Mouse (Mus musculus) regulatory T cell (primary cell): ENCODE results near the gene C2cd2l.
"Not testable (repeated sequence)": the region's sequence is repeated elsewhere in the genome, so short reads cannot be mapped to it uniquely, and the experiment has no call there.

Source experiments
- in situ Hi-C: fragments of 300-600 bp; cut with MboI, MseI; formaldehyde crosslinking; loops from one replicate; pipeline ENCODE4 v1.15.1; 2025; ENCODE audit warnings: high pct_unique_total_duplicates

The C2cd2l gene

GRCm38 (mm10) chr9:44319887-44320798 lies at the start of gene C2cd2l:
Gene C2cd2l (minus strand): TSS chr9:44320285.
- in situ Hi-C loops: no loop called here

DNA sequence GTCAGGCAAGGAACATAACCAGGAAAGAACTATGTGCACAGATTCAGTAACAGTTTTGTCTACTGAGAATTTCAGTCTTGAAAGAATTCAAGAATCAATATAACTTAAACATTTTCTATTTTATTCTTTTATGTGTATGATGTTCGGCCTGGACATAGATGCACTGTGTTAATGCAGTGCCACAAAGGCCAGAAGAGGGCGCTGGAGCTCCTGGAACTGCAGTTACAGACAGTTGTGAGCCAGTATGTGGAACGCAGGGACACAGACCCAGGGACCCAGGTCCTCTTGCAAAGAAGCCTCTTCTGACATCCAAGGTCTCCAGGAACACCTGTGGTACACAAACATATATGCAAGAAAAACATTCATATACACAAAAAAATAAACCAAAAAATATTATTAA lies 44.4 kb upstream of the C2cd2l start:
- in situ Hi-C loops: no loop called here

DNA sequence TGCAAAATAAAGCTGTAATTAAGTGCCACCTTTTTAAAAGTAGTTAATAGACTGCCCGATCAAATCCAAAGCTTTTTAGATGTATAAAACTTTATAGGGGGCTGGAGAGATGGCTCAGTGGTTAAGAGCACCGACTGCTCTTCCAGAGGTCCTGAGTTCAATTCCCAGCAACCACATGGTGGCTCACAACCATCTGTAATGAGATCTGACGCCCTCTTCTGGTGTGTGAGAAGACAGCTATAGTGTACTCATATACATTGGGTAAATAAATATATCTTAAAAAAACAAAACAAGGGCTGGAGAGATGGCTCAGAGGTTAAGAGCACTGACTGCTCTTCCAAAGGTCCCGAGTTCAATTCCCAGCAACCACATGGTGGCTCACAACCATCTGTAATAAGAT lies 41.8 kb upstream of the C2cd2l start:
- in situ Hi-C loops: not testable (repeated sequence)

DNA sequence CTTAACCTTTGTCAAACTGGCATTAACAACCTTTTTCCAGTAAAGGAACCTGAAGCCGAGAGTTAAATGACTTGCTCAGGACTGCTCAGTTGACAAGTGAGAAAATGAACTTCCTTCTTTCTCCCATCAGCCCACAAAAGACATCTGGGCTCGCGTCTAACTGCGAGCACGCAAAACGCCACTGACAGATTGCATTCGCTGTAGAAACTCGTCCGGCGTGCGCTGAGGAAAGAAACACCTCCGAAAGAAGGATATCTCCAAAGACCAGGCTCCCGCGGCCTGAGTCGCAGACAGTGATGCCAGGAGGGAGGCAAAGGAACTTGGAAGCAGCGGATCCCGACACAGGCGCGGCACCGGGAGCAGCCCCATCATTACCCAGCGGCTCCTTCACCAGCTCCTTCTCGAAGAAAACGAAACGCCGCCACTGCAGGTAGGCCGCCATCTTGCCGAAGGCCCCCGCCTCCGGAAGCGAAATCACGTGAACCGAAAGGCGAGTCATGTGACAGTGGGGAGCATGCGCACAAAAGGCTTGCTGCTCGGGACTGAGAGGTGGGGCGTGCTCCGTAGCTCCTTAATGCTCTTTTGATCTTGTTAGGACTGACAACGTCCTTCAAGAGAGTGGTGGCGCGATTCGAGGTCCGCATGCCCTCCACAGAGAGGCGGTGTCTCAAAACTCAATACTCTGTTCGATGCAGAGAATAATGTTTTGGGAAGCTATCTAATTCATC lies 41.3 kb upstream of the C2cd2l start, which contains the start of gene Vps11:
Vps11 (minus strand) TSS at position 481 of the 728 bp plus-strand sequence.
- in situ Hi-C loops: no loop called here

- in situ Hi-C loops: no loop called here
These were observed 37.1 kb upstream of the C2cd2l start for GRCm38 (mm10) chr9:44357207-44357606.

- in situ Hi-C loops: no loop called here
These were observed 33.1 kb upstream of the C2cd2l start for GRCm38 (mm10) chr9:44353142-44353541.

DNA sequence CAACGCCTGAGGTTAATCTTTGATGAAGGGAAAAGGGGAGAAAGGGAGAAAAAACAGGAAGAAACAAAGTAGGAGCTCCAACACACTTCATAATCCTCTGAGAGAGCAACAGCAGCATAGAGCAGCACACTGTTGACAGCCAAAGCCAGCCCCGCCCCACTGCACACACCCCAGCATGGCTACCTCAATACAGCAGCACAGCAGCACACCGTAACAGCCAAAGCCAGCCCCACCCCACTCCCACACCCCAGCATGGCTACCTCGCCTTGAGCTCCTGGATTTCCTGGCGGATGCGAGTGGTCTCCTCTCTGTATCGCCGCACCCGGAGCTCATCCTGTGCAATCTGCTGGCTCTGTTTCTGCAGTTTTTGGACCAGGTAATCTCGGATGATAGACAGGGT lies 32.3 kb upstream of the C2cd2l start:
- in situ Hi-C loops: no loop called here

DNA sequence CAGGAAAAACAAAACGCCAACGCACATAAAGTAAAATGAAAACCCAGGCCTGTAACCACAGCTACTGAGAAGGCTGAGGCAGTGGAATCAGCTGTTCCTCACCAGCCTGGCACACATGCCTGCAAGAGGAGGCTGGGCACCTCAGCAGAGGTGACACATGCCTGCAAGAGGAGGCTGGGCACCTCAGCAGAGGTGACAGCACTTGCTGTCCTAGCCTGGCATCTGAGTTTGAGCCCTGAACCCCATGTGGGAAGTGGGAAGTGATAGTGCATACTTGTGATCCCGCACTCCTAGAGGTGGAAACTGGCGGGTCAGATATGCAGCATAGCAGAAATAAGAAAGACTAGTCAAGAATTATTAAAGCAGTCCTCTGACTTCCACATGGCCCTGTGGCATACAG lies 31.3 kb upstream of the C2cd2l start:
- in situ Hi-C loops: no loop called here

DNA sequence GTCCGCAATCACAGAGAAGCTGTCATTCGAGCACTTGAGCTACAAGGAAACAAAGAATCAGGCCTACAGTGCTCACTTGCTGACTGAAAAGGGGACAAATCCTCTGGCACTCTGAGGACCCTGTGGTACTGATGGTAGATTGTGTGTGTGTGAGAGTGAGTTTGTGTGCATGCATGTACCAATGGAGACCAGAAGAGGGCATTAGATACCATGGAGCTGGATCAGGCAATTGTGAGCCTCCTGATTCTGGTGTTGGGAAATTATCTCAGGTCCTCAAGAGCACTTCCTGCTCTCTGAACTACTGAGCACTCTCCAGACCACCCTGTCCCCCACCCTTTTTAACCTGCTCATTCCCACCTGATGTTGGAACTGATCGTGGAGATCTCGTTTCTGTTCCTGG lies 28.5 kb upstream of the C2cd2l start:
- in situ Hi-C loops: no loop called here

DNA sequence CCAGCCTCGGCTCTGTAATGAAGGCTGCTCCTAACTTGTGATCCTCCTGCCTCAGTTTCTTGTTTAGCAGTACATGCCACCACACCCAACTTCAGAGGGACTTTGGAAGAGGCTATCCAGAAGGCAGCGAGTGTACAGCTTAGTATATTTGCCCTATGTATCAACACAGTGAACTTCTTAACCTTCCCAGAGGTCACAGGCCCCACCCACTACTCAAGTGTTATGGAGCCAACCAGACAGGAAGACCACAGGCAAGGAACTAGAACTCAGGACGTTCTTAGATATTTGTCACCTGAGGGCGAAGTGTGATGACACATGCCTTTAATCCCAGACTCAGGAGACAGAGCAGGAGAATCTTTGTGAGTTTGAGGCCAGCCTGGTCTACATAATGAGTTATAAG lies 27.5 kb upstream of the C2cd2l start:
- in situ Hi-C loops: no loop called here

DNA sequence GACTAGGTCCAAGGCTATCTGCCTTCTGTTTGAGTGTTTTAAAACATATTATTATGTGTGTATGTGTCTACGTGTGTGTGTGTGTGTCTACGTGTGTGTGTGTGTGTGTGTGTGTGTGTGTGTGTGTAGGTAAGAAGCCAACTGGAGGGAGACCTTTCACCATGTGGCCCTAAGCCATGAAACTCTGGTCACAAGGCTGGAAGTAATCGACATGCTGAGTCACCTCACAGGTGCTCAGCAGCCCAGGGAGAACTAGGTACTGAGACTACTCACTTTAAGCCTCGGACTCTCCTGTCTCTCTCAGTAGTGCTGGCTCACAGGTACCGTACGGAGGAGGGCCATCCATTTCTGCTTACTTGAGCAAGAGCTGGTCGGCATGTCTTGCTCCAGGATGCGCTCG lies 27.1 kb upstream of the C2cd2l start:
- in situ Hi-C loops: no loop called here

DNA sequence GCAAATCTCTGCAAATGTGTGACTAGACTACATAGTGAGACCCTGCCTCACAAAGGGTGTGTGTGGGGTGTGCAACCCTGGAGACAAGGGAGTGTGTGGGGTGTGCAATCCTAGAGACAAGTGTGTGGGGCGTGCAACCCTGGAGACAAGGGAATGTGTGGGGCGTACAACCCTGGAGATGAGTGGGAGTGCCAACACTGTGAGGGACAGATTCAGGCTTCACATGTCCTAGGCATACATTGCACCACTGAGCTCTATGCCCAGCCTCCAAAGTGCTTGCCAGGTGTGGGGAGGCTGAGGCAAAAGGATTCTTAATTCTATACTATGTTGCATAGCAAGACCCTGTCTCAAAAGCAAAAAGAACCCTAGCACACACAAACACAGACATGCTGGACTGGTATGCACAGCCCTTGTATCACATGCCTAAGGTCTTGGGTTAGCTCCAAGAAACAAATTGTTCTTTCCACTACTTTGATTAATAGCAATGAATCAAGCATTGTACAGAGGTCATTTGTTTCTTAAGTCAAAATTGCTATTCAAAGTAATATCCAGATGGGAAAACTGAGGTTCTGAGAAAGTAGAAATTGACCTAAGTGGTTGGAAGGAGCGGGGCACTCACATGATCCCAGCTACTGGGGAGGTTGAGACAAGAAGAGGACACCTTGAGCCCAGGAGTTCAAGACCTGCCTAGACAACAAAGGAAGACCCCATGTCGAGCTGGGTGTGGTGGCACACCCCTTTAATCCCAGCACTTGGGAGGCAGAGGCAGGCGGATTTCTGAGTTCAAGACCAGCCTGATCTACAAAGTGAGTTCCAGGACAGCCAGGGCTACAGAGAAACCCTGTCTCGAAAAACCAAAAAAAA lies 25.7 kb upstream of the C2cd2l start:
- in situ Hi-C loops: no loop called here

GRCm38 (mm10) chr9:44343781-44344421 lies 23.8 kb upstream of the C2cd2l start, which contains the start of gene Hmbs:
Gene Hmbs (minus strand): TSS chr9:44344228.
- in situ Hi-C loops: no loop called here

- in situ Hi-C loops: no loop called here
These were observed 23.2 kb upstream of the C2cd2l start for GRCm38 (mm10) chr9:44343290-44343689.

DNA sequence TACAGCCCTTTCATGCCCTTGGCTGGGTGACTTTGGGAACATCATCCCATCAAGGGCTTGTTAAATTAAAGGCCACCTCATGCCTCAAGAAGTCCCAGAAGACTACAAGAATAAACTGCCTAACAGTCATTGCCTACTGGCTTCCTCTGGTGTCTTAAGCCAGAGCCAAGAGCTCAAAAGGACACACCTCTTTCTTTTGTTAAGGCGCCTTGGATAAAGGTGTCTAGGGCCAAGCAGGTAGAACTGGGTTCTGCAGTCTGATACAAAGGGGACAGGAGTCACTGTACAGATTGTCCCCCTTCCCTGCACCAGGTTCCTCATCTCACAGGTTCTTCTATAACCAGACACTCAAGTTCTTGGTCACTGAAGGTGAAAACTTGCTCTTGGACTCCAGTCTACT lies 22.5 kb upstream of the C2cd2l start:
- in situ Hi-C loops: no loop called here

DNA sequence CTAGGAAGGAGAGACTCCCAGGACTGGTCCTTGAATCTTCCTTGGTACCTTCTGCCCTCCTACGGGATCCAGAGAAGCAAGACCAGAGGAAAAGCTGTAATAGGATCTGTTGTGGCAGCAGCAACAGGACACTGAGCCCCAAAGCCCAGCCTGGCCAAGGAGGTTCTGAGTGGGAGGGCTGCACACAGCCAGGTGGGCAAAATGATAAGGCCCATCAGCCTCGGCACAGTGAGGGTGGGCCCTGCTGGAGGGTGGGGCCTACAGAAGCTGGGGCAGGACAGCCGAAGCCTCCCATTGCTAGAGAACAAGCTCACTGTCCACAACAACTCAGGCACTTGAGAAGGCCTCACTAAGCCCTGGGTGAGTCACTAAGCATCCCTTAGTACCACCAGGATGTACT lies 22.1 kb upstream of the C2cd2l start:
- in situ Hi-C loops: no loop called here

GRCm38 (mm10) chr9:44341487-44341886 lies 21.4 kb upstream of the C2cd2l start:
- in situ Hi-C loops: no loop called here

GRCm38 (mm10) chr9:44338574-44338973 lies 18.5 kb upstream of the C2cd2l start:
- in situ Hi-C loops: loop anchor here (5.0 kb wide), 1 partner anchor 44 kb away; no protein-coding TSS in a partner anchor

DNA sequence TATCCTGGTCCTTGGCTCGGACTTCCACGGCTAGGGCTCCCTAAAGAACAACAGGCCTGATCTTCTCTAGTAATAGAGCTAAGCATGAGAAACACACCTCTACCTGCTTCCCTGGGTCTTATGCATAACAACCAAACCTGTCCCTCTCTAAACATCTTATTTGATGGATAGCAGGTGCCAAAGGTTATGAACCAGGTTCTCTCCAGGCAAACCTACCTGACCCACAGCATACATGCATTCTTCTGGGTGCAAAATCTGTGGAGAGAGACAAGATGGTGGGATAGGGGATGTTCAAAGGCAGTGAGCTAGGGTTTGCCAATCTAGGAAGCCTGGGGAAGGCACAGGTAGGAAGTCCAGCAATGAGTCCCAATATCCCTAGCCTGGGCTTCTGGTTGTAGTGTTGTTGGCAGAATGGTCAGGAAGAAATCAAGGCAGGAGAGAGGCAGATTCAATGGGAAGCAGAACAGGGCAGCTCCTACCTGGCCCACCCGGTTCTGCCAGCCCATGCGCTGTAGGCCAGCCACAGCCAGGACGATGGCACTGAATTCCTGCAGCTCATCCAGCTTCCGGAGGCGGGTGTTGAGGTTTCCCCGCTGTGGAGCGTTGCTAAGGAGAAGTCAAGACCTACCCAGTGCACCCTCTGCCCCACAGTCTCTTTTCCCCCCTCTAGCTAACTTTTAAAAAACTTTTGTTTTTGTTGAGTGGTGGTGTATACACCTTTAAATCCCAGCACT lies 17.5 kb upstream of the C2cd2l start:
- in situ Hi-C loops: loop anchor here (5.0 kb wide), 1 partner anchor 45 kb away; no protein-coding TSS in a partner anchor

DNA sequence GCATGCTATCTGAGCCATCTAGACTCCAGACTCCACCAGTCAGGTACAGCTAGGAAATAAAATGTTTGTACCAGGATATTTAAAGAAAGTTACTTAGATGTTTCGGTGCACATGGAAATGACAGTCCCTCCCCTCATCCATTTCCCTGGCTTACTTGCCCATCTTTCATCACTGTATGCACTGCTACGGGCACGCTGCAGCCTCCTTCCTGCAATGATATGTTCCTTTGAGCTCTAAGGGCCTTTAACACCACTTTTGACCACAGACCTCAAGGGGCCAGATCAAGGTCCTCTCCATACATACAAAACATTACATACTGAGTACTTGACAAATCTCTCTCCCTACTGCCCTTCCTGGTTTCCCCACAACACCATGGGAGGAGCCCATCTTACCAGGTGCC lies 16.9 kb upstream of the C2cd2l start:
- in situ Hi-C loops: loop anchor here (5.0 kb wide), 1 partner anchor 45 kb away; no protein-coding TSS in a partner anchor
